Mouse (Mus musculus) B cell, adult 62 days (primary cell): ENCODE measurements around the gene Banf1. TPM values are rescaled to one million over a fixed set of nuclear protein-coding genes. Genes with fewer than 3 reads are reported as not detected.

Experiments used
- total RNA-seq: library from RNA; stranded (reverse); gene quantifications from 4 replicates; pipeline ENCODE4 v1.2.4, GENCODE M21; 2023

Gene Banf1
- total RNA-seq, result 88.3 to 99.9 TPM (median 93.3 TPM) in 4 replicates

DNA sequence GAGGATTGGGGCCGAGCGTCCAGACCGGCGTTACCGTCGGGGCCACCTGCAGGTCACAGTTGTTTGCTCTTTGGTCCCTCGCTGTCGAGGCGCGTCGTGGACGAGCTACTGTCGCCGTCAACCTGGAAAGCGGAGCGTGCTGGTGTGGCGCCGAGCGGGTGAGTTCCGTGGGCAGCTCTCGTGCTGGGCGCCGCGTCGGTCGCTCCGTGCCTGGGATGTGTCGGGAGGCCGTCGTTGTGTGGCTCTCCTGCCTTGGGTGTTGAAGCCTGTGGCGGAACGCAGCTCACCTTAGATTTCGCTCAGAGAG is at the start of gene Banf1:
Gene Banf1 (minus strand): TSS at position 116 of the 307 bp plus-strand sequence.

DNA sequence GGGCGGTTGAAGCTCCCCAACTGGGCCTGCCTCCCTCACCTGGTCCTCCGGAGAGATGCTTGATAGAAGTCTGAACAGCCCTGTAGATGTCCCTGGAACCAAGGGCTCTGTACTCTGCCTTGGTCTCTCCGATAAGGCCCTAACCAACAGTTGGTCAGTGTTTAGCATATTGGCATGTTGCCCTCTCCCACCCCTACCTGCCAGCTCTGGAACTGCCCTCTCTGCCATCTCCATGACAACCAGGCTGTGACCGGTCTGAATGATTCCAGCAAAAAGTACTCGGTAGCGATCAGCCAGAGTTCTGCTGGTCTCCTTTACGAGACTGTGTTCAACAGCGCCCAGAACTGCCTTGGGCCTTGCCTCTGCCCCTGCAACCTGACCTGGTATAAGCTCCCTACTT is 35.3 kb upstream of the Banf1 start, which contains the start of gene Tsga10ip:
Gene Tsga10ip (minus strand): TSS at position 234 of the 400 bp plus-strand sequence.

DNA sequence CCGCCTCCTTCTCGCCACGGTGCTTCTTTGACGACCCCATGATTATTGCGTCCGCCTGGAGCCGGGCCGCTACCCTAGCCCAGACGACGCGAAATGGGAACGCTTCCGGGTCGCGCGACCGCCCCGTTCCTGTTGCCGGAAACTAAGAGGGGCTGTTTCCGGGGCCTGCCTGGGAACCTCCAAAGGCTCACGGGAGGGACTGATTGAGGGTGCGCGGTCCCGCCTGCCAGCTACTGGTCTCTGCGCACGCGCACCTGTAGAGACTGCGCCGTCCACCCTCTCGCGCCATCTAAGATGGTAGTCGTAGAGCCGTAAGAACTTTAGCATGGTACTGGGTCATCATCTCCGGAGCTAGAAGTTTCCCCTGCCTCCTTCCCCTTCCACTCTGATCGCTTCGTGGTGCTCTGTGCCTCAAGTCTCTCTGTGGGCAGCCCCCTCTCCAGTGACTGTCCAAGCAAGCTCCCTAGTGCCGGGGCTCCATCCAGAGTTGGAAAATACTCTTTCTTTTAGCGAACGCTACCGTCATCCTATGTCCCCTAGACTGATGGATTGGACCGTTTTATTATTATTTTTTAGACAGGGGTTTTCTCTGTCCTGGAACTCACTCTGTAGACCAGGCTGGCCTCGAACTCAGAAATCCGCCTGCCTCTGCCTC is 21.7 kb upstream of the Banf1 start, which contains the start of gene Sart1:
Gene Sart1 (minus strand): TSS at position 116 of the 655 bp plus-strand sequence.

DNA sequence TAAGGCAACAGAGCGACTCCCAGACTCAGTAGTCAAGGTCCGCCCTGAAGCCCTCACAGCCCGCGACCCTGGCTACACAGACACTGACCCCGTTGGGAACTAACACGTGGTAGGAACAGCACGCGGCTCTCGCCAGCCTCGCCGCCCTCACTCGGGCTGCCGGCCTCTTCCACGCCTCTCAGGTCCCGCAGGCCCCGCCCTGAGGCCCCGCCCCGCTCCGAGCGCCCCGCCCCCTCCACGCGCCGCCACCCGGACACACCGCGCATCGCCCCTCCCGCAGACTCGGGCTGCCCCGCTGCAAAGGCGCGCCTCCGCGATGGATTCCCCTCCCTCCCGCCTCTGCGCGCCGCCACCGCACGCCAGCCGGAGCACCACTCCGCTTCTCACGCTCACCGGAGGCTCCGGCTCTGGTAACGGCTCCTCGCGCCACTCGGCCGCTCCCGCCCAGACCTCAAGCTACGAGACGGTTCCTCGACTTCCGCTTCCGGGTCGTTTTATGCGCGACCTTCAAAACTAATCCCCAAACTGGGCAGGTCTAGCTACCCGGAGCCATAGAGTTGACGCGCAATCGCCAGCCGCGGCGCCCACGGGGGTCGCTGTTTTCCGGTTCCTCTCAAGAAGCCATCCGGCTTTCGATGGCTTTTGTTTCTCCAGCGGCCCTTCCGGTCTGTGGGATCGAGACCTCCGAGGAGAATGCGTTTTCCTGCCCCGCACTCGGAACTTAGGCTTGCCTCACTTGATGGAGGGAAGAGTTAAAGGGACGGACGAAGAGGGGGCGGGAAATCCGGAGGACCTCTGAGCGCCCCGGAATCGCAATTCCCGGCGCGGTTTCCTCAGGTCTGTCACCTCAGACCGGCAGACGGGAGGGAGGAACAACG is 554 bp downstream of the Banf1 start, which contains the start of gene Eif1ad:
Gene Eif1ad (plus strand): TSS at position 567 of the 878 bp plus-strand sequence.

DNA sequence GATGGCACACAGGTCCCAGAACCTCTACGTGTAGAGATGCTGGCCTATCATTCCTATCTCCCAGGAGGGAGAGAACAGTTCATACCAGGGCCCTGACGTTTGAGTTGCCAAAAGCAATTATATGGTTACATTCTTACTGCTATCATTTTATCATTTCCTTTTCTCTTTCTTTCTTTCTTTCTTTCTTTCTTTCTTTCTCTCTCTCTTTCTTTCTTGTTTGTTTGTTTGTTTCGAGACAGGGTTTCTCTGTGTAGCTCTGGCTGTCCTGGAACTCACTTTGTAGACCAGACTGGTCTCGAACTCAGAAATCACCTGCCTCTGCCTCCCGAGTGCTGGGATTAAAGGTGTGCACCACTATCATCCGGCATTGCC is 17.5 kb downstream of the Banf1 start, which contains the start of gene Cst6:
Gene Cst6 (minus strand): TSS at position 73 of the 372 bp plus-strand sequence.

DNA sequence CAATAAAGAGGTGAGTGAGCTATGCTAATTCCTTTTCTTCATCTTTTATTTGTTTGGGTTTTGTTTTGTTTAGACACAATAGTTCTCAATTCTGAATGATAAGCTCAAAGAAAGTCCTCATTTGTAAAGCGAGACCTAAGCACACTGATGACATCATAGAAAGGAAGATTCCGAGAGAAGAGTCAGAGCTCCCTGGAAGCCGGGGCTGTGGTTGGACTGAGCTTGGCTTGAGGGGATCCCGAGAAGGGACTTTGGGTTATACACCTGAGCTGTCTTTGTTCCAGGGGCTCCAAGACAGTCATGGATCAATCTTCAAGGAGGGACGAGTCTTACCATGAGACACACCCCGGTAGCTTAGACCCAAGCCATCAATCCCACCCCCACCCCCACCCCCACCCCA is 31.5 kb downstream of the Banf1 start, which contains the start of gene Catsper1:
Gene Catsper1 (plus strand): TSS at position 301 of the 400 bp plus-strand sequence.

Other genes starting within 250 kb of the Banf1 start
- gene Klc2, start 248.6 kb downstream of the Banf1 start, total RNA-seq, result 34.4 to 45.7 TPM (median 38.8 TPM) in 4 replicates
- gene Pacs1, start 94.0 kb downstream of the Banf1 start, total RNA-seq, result 72.0 to 82.2 TPM (median 75.3 TPM) in 4 replicates
- gene Sf3b2, start 71.7 kb downstream of the Banf1 start, total RNA-seq, result 307 to 329 TPM (median 311 TPM) in 4 replicates
- not detected in 4 replicates for gene Gal3st3, start 68.8 kb downstream of the Banf1 start, total RNA-seq
- not detected in 4 replicates for gene Catsper1, start 31.4 kb downstream of the Banf1 start, total RNA-seq
- gene Cst6, start 17.6 kb downstream of the Banf1 start, total RNA-seq, result 1.1 TPM in 1 of 4 replicates, not detected in the others
- 34.9 to 38.5 TPM (median 36.1 TPM) in 4 replicates for gene Eif1ad, start 427 bp downstream of the Banf1 start, total RNA-seq
- gene Sart1, start 21.5 kb upstream of the Banf1 start, total RNA-seq, result 164 to 192 TPM (median 190 TPM) in 4 replicates
- not detected in 4 replicates for gene Tsga10ip, start 35.4 kb upstream of the Banf1 start, total RNA-seq
- gene Drap1, start 57.8 kb upstream of the Banf1 start, total RNA-seq, result 152 to 183 TPM (median 166 TPM) in 4 replicates
- gene AI837181, start 58.0 kb upstream of the Banf1 start, total RNA-seq, result 48.5 to 56.8 TPM (median 51.1 TPM) in 4 replicates
- gene Fosl1, start 80.4 kb upstream of the Banf1 start, total RNA-seq, result 0.41 to 2.4 TPM (median 1.2 TPM) in 4 replicates
- 2.5 to 3.4 TPM (median 2.8 TPM) in 4 replicates for gene Ccdc85b, start 90.7 kb upstream of the Banf1 start, total RNA-seq
- gene Fibp, start 93.4 kb upstream of the Banf1 start, total RNA-seq, result 71.4 to 110 TPM (median 105 TPM) in 4 replicates
- gene Ctsw, start 101.3 kb upstream of the Banf1 start, total RNA-seq, result 0.92 to 2.5 TPM (median 1.4 TPM) in 4 replicates
- gene Efemp2, start 106.8 kb upstream of the Banf1 start, total RNA-seq, result not detected in 4 replicates
- 29.5 to 38.4 TPM (median 36.3 TPM) in 4 replicates for gene Mus81, start 121.2 kb upstream of the Banf1 start, total RNA-seq
- gene Cfl1, start 123.3 kb upstream of the Banf1 start, total RNA-seq, result 1,244 to 1,311 TPM (median 1,302 TPM) in 4 replicates
- 1.6 to 3.8 TPM (median 2.1 TPM) in 4 replicates for gene 1700020D05Rik, start 136.6 kb upstream of the Banf1 start, total RNA-seq
- gene Snx32, start 143.4 kb upstream of the Banf1 start, total RNA-seq, result 9.1 to 11.3 TPM (median 9.6 TPM) in 4 replicates
- not detected in 4 replicates for gene Ovol1, start 193.5 kb upstream of the Banf1 start, total RNA-seq
- gene Ap5b1, start 200.9 kb upstream of the Banf1 start, total RNA-seq, result 15.4 to 17.9 TPM (median 15.7 TPM) in 4 replicates
- gene Rnaseh2c, start 234.7 kb upstream of the Banf1 start, total RNA-seq, result 75.8 to 104 TPM (median 94.4 TPM) in 4 replicates
- gene Kat5, start 243.1 kb upstream of the Banf1 start, total RNA-seq, result 102 to 119 TPM (median 114 TPM) in 4 replicates